In the genomic region with DNA sequence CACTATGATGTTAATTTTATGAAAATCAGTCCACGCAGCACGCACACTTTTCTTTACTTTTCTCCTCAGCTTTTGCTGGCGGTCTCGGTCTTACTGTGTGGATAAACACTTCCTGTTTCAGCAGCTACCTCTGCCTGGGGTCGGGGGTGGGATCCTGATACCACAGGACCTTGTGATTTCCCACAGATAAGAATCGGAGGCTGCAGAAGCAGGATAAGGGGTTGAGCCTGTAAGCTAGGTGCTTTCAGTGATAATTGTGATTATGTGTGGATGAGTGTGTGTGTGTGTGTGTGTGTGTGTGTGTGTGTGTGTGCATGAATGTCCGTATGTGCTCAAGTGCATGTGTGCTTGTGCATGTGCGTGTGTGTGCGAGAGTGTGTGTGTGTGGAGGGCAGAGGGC, we compare ENCODE assay signal across 32 mouse cellular contexts. TPM values are rescaled to one million over a fixed set of nuclear protein-coding genes. Genes with fewer than 3 reads are reported as not detected.
DNase-seq lines count a peak whose midpoint lies in the region; ATAC-seq and TF ChIP-seq lines count a peak whose summit lies in the region.
"Had no signal": no experiment of that assay in that cellular context is flagged by ENCODE, and none has a peak within 500 bp of the region (broad histone marks: within the 10 kb centered on the region; RNA-seq: fewer than 3 reads in every experiment).

No protein-coding gene starts in this region.

- H3K27ac ChIP-seq in spleen, adult 2 months (ENCODE audit: insufficient read depth, low read length) = peak overlapping the region; percentile 30
- no peak overlapping the region for H3K27ac ChIP-seq in embryonic facial prominence, embryonic 10.5 days (replicated peaks)
- H3K27ac ChIP-seq: embryonic facial prominence, embryonic 12.5 days; forebrain, embryonic 15.5 days; heart, adult 2 months; heart, embryonic 13.5 days; hindbrain, embryonic 10.5 days; hindbrain, embryonic 15.5 days; intestine, embryonic 15.5 days; liver, embryonic 12.5 days; neural tube, embryonic 15.5 days had no signal

- TF ChIP-seq POLR2A in spleen, adult 2 months (IDR thresholded peaks at IDR 0.05; ENCODE audit: low read depth, low read length) = no peak

- no peak overlapping the region for H3K4me3 ChIP-seq in spleen, adult 2 months (ENCODE audit: extremely low read depth, insufficient read depth, insufficient read length)
- no peak overlapping the region for H3K4me3 ChIP-seq in embryonic facial prominence, embryonic 10.5 days
- H3K4me3 ChIP-seq: embryonic facial prominence, embryonic 12.5 days; forebrain, embryonic 15.5 days; heart, adult 2 months; heart, embryonic 13.5 days; hindbrain, embryonic 10.5 days; hindbrain, embryonic 15.5 days; intestine, embryonic 15.5 days; layer of hippocampus, adult 2 months; liver, embryonic 12.5 days; neural tube, embryonic 15.5 days had no signal

- WGBS in spleen, adult 2 months = 47% methylated on average over 9 of the region's 9 CpGs
- 83% methylated on average over 9 of the region's 9 CpGs for WGBS in embryonic facial prominence, embryonic 10.5 days

- no peak for DNase-seq in spleen, adult 2 months (ENCODE audit: low read depth in 1 of 2, low spot score in 2 of 2)
- no peak for DNase-seq in spleen, adult 18-20 months
- peak; percentile 63 for DNase-seq in thymus, postnatal 0 days (ENCODE audit: low spot score)
- DNase-seq in embryonic facial prominence, embryonic 10.5 days (ENCODE audit: low spot score) = no peak
- DNase-seq in left cerebral cortex, adult 11 months (ENCODE audit: low spot score) = no peak
- DNase-seq: adrenal gland, postnatal 25 days; cerebellum, adult 2 months; cerebellum, postnatal 14 days; gastrocnemius, postnatal 36 days; heart, adult 2 months; heart, postnatal 10 days; kidney, adult 2 months; kidney, postnatal 36 days; left cerebral cortex, postnatal 4 days; liver, postnatal 0 days; lung, postnatal 36 days; midbrain, embryonic 14.5 days; retina, postnatal 1 day; right cerebral cortex, postnatal 14 days had no signal

- peaks cover 13% of the 10 kb centered on the region for H3K4me1 ChIP-seq in spleen, adult 2 months (ENCODE audit: control insufficient read depth, insufficient read depth, insufficient read length)
- H3K4me1 ChIP-seq in embryonic facial prominence, embryonic 10.5 days = peaks cover 4% of the 10 kb centered on the region; the same call in 1 of the 2 replicates
- H3K4me1 ChIP-seq: embryonic facial prominence, embryonic 12.5 days; intestine, embryonic 15.5 days; liver, embryonic 12.5 days had no signal

- H3K36me3 ChIP-seq in spleen, adult 2 months (ENCODE audit: control insufficient read depth, insufficient read depth, low read length) = no peaks in the 10 kb centered on the region
- no peaks in the 10 kb centered on the region for H3K36me3 ChIP-seq in embryonic facial prominence, embryonic 10.5 days (replicated peaks)
- H3K36me3 ChIP-seq: embryonic facial prominence, embryonic 12.5 days; forebrain, embryonic 15.5 days; G1E; heart, embryonic 13.5 days; hindbrain, embryonic 10.5 days; hindbrain, embryonic 15.5 days; intestine, embryonic 15.5 days; liver, embryonic 12.5 days; neural tube, embryonic 15.5 days had no signal

- no peaks in the 10 kb centered on the region for H3K9me3 ChIP-seq in embryonic facial prominence, embryonic 10.5 days
- H3K9me3 ChIP-seq: embryonic facial prominence, embryonic 12.5 days; forebrain, embryonic 15.5 days; heart, embryonic 13.5 days; hindbrain, embryonic 10.5 days; hindbrain, embryonic 15.5 days; intestine, embryonic 15.5 days; liver, embryonic 12.5 days; neural tube, embryonic 15.5 days had no signal

- peak; percentile 51 to 64; a peak in 3 of 4 replicates for ATAC-seq in hematopoietic stem cell, adult 5-6 weeks (replicated peaks in 1 of 2; ENCODE audit: insufficient read depth in 1 of 2, low FRiP score in 2 of 2, low TSS enrichment in 1 of 2, low read depth in 1 of 2, poor library complexity in 2 of 2, severe bottlenecking in 2 of 2)
- no peak for ATAC-seq in cerebellum, adult (ENCODE audit: insufficient number of reproducible peaks, low FRiP score, low TSS enrichment)
- ATAC-seq: forebrain, embryonic 15.5 days; intestine, embryonic 15.5 days; liver, embryonic 12.5 days; liver, postnatal 0 days; Patski had no signal

- TF ChIP-seq CTCF in spleen, adult 2 months (IDR thresholded peaks at IDR 0.05; ENCODE audit: extremely low read depth, insufficient read depth, insufficient read length, insufficient replicate concordance) = no peak

- no peaks in the 10 kb centered on the region for H3K27me3 ChIP-seq in spleen, adult 2 months (ENCODE audit: control insufficient read depth, insufficient read depth, low read length)
- H3K27me3 ChIP-seq in embryonic facial prominence, embryonic 10.5 days (replicated peaks; ENCODE audit: low read depth, poor library complexity, severe bottlenecking) = no peaks in the 10 kb centered on the region
- H3K27me3 ChIP-seq: embryonic facial prominence, embryonic 12.5 days; forebrain, embryonic 15.5 days; hindbrain, embryonic 15.5 days; intestine, embryonic 15.5 days; liver, embryonic 12.5 days; neural tube, embryonic 15.5 days; Patski had no signal

RNA-seq across cellular contexts. Expression of gene Card11, which starts 44.6 kb away (rescaled TPM):
- 63.7 and 80.7 TPM in 2 replicates for polyA plus RNA-seq in spleen, adult 2 months (2012; rRNA removed)
- total RNA-seq in hematopoietic stem cell, adult 5-6 weeks (2017) = 3.9 and 5.7 TPM in 2 replicates
- polyA plus RNA-seq in thymus, postnatal 0 days (2015; fragmentation: Nextera tagmentation; extraction: Ambion mirVana) = 20.0 and 20.5 TPM in 2 replicates
- 0.04 and 0.09 TPM in 2 replicates for polyA plus RNA-seq in embryonic facial prominence, embryonic 10.5 days (2016; fragmentation: Nextera tagmentation; extraction: Ambion mirVana)
- total RNA-seq: G1E had no signal
- polyA plus RNA-seq: G1E, Patski had no signal

Comparison
In these comparisons a context has a peak if more than half of its experiments do, and no peak if none do; other contexts are left out.
1. RNA of gene Card11, which starts 44.6 kb away (polyA plus RNA-seq): 63.7 to 80.7 TPM in spleen, adult 2 months and 20.0 to 20.5 TPM in thymus, postnatal 0 days; 0.04 to 0.09 TPM in embryonic facial prominence, embryonic 10.5 days; every median in the first group is over 10 times any median in the second.